17 mouse cellular contexts compared by ENCODE assay signal in the genomic region with DNA sequence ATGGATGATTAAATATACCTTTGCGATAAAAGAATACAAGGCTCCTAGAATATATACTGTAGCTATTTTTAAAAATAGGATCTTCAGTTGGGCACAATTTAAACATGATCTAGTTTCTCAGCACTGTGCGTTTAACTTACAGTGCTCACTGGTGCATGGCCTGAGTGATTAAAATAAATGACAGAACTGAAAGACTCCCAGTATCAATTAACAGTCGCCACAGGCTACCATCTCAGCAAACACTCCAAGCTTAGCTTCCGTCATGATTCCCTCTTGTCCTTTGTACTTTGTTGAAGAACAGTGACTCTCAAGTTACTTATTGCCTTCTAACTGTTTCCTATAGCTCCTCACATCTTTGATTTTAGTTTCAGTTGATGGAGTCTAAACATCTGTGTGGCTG.
"Had no signal": no experiment of that assay in that cellular context is flagged by ENCODE, and none has a peak within 500 bp of the region (broad histone marks: within the 10 kb centered on the region; RNA-seq: fewer than 3 reads in every experiment).

No protein-coding gene starts in this region.

- ATAC-seq: lung, postnatal 0 days; midbrain, embryonic 13.5 days; midbrain, embryonic 15.5 days had no signal

- DNase-seq: lung, adult 2 months; lung, postnatal 14 days; lung, postnatal 36 days; right cerebral cortex, postnatal 14 days; thymus, adult 2 months; thymus, postnatal 25 days; thymus, postnatal 4 days had no signal

- H3K36me3 ChIP-seq: lung, embryonic 15.5 days; midbrain, embryonic 13.5 days; midbrain, embryonic 15.5 days; neural tube, embryonic 12.5 days; stomach, embryonic 15.5 days had no signal

- H3K27me3 ChIP-seq: lung, embryonic 15.5 days; megakaryocyte, embryonic 14.5 days; midbrain, embryonic 13.5 days; midbrain, embryonic 15.5 days; neural tube, embryonic 12.5 days; stomach, embryonic 15.5 days had no signal

- H3K9me3 ChIP-seq: lung, embryonic 15.5 days; midbrain, embryonic 13.5 days; midbrain, embryonic 15.5 days; neural tube, embryonic 12.5 days; stomach, embryonic 15.5 days had no signal

- H3K4me3 ChIP-seq: lung, embryonic 15.5 days; megakaryocyte, embryonic 14.5 days; midbrain, embryonic 13.5 days; midbrain, embryonic 15.5 days; neural tube, embryonic 12.5 days; stomach, embryonic 15.5 days had no signal

- H3K9ac ChIP-seq: lung, embryonic 15.5 days; midbrain, embryonic 13.5 days; midbrain, embryonic 15.5 days; neural tube, embryonic 12.5 days; stomach, embryonic 15.5 days had no signal

- H3K4me1 ChIP-seq: megakaryocyte, embryonic 14.5 days; midbrain, embryonic 13.5 days; midbrain, embryonic 15.5 days; neural tube, embryonic 12.5 days; stomach, embryonic 15.5 days had no signal

- H3K27ac ChIP-seq: lung, embryonic 15.5 days; macrophage; midbrain, embryonic 13.5 days; midbrain, embryonic 15.5 days; neural tube, embryonic 12.5 days; stomach, embryonic 15.5 days; stomach, postnatal 0 days had no signal

- H3K4me2 ChIP-seq: lung, embryonic 15.5 days; midbrain, embryonic 11.5 days; midbrain, embryonic 13.5 days; midbrain, embryonic 15.5 days; neural tube, embryonic 12.5 days; stomach, embryonic 15.5 days had no signal
